Mouse (Mus musculus): ENCODE measurements around the gene Nxph3. TPM values are rescaled to one million over a fixed set of nuclear protein-coding genes. Genes with fewer than 3 reads are reported as not detected.
"Not testable (repeated sequence)": the region's sequence is repeated elsewhere in the genome, so short reads cannot be mapped to it uniquely, and the experiment has no call there.

The Nxph3 gene
- total RNA-seq, 2 experiments from 2014 or later: 3.4 to 12.0 TPM

DNA sequence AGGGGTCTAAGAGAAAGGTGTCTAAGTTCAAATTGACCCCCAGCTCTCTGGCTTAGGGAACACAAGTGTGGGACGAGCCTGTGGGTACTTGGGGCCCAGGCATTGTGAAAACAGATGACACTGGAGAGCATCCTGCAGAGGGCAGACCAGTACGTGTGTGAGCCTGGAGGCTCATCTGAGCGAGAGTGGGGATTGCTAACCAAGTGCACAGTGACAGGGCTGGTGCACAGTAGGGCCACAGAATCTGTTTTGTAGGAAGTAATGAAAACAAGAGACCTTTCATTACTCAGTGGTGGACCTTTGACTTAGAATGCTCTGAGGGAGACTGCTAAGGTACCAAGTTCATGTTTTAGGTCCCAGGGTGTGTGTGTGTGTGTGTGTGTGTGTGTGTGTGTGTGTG lies 5.6 kb upstream of the Nxph3 start:
- no peak for DNase-seq (ENCODE audit: low spot score in 2 of 2)

DNA sequence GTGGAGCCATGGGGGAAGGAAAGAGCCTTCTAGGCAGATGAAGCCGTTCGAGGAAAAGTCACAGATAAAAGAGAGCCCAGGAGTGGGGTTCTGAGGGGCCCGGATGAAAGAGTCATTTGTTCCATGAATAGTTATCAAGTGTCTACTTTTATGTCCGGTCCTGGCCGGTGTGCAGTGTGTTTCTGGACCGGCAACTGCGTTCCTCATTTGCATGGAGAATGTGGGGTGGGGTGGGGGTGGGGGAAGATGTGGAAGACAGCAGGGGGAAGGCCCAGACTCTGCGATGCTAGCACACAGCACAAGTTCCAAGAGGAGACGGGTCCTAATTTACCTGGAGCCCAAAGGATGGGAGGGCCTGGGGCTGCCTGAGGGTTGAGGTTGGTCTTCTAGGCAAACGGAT lies 4.9 kb upstream of the Nxph3 start:
- no peak for DNase-seq (ENCODE audit: low spot score in 2 of 2)

DNA sequence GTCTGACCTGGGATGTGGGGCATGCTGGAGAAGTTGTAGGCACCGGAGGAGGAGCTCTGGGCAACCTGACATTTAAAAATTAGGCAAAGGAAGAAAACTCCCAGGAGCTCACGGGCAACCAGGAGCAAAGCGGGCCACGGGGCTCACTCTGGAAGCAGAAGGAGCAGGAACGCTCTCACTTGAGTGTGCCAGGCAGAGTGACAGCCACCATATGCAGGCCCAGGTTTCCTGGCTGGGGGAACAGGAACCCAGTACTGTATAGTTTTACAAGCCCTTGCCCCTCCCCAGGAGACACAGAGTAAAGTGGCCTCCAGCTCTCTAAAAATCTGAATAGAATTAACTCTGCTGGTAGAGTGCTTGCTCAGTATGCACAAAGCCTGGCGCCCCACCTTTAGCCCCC lies 2.8 kb upstream of the Nxph3 start:
- no peak for DNase-seq (ENCODE audit: low spot score in 2 of 2)

DNA sequence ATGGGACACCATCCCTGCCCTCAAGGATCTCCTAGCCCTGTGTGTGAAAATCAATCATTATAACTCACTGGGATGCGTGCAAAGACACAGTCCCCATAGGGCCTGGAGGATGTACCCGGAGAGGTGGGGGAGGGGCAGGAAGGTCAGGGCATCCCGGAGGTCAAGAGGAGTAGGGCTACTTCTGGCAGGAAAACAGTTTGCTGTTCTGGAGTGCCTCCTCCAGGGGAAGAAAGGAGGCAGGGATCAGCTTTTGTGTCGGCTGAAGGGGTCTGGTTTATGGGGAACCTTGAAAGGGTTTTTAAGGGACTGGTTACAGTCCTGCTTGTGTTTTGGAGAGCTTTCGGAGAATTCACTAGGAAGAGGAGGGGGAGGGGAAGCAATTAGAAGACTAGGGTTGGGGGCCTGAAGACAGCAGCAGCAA lies 2.1 kb upstream of the Nxph3 start:
- DNase-seq (ENCODE audit: low spot score in 2 of 2): no peak

GRCm38 (mm10) chr11:95515376-95516323 lies 1.3 kb upstream of the Nxph3 start:
- no peak for DNase-seq (ENCODE audit: low spot score in 2 of 2)

GRCm38 (mm10) chr11:95513461-95514297 lies 691 bp downstream of the Nxph3 start:
- no peak for DNase-seq (ENCODE audit: low spot score in 2 of 2)

- no peak for DNase-seq (ENCODE audit: low spot score in 2 of 2)
These were observed 2.0 kb downstream of the Nxph3 start for GRCm38 (mm10) chr11:95512383-95512782.

DNA sequence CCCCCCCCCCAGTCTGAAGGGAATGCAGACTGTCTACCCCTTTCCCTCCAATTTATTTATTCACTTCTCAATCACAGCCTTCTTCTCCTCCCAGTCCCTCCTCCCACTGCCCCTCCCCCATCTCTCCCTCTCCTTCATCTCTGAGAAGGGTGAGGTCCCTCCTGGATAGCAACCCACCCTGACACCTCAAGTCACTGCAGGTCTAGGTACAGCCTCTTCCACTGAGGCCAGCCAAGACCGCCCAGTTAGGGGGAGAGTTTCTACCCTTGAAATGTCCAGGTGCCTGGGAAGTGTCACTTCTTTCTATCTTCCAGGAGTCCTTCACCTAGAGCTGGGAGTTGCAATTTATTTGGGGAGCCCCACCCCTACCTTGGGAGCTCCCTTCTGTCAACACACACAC lies 2.5 kb downstream of the Nxph3 start:
- DNase-seq (ENCODE audit: low spot score in 2 of 2): no peak

DNA sequence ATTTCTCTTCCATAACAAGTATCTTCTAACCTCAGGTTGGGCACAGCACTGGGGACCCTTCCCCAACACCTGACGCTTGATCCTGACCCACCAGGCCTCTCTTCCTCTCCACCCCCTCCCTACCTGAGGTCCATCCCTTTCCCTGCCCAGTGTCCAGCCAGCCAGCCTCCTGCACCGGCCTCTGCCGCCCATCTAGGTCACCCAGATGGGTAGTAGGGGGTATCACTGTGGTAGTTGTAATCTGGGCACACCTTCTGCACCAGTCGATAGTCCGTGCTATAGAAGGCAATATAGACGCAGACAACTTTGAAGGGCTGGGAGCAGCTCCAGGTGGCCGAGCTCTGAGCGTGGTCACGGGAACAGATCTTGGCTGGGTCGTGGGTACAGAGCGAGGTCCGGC lies 3.7 kb downstream of the Nxph3 start:
- DNase-seq (ENCODE audit: low spot score in 2 of 2): no peak

- no peak for DNase-seq (ENCODE audit: low spot score in 2 of 2)
These were observed 5.1 kb downstream of the Nxph3 start for GRCm38 (mm10) chr11:95509126-95509717.

DNA sequence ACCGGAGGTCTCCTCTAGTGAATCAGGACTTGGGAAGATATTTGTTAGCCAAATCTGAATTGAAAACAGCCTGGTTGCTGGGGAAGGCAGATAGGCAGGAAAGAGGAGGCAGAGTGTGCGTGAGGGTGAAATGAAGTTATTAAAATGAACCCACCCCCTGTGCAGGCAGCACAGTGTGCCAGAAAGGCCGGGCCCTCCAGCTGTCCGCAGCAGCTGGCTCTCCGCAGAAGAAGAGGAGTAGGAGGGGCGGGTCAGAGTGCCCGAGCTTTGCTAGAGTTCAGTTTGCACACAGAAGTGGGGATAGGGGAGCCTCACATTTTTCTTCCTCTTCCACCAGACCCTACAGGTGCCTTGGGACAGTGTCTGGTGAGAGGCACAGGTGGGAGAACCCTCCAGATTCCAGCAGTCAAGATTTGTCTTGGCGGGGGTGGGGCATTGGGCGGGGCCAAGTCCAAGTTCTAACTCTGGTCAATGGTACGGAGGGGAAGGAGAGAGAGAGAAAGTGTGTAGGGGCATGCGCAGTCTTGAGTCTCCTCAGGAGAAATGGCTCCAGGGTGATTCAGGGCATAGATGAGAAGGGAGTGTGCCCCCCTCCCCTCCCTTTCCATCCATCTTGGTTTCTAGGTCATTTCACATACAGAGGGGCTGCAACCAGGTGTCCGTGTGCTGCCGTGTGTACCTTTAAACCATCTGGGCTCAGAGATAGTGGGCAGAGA lies 6.0 kb downstream of the Nxph3 start:
- DNase-seq (ENCODE audit: low spot score in 2 of 2): no peak

DNA sequence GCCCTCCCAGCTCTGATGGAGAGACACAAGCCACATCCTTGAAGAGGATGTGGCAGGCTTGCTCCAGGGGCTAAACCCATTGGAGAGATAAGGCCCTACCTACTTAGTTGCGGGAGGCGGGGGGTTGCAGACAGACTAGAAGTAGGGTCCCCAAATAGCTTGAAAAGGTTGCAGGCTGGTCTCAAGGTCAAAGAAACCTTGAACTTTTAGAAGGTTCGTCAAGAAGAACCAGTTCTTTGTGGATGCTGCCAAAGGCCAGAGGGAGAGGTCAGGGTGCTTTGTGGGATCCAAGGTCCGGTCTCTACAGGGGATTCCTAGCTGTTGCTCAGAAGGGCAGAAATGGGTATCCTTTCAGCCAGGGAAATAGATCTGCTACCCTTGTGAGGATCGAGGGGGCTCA lies 6.6 kb downstream of the Nxph3 start:
- no peak for DNase-seq (ENCODE audit: low spot score in 2 of 2)

DNA sequence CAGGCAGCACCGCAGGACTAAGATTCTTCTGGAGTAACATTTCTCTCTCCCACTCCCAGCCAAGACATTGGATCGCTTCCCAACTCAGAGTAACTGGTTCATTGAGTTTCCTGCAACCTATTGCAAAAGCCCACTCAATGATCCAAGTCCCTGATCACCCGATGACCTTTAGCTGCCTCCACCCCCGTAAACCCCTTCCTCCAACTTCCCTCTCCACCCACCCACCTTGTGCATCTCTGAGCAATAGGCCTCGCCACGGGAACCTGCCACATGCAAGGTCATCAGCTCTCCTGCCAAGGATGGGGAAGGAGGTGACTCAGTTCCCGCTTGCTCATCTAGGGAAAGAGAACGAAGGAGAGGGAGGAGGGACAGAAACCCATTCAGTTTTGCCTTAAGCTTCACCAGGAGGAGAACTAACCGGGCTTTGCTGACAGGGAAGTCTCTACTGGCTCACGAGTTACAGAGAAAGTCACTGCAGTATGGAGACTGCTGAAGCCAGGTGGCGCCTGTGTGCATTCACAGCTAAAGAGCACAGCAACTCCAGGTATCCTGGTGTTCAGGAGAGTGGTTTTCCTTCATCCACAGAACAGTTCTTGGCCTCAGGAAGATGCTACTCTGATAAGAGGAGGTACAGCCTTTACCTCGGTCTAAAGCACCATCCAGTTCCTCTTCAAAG lies 7.2 kb downstream of the Nxph3 start:
- DNase-seq (ENCODE audit: low spot score in 2 of 2): no peak

- no peak for DNase-seq (ENCODE audit: low spot score in 2 of 2)
These were observed 10.1 kb downstream of the Nxph3 start for GRCm38 (mm10) chr11:95504271-95504731.

DNA sequence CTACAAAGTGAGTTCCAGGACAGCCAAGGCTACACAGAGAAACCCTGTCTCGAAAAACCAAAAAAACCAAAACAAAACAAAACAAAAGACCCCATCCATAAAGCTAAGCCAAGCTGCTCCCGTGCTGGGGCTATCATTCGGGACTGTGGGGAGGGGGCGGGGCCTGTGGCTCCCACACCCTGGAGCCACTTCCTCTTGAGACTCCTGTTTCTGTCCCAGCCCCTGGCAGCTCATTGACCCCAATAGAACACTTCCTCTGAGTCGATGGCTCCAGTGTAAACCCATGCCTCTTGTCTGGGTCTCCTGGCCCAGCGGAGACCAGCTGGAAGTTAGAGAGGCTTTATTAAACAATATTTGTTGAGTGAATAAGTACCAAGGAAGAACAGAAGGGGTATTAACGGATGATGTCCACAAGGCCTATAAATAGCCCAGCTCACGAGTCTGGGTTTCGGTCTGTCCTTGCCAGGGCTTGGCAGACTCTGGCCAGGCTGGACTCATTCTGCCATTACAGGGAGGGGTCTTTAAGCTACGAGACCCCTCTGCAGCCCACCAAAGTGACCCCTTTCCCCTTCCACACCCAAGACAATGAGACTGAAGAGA lies 10.7 kb downstream of the Nxph3 start:
- DNase-seq (ENCODE audit: low spot score in 2 of 2): no peak

GRCm38 (mm10) chr11:95501826-95502225 lies 12.5 kb downstream of the Nxph3 start:
- not testable (repeated sequence) for DNase-seq (ENCODE audit: low spot score in 2 of 2)

DNA sequence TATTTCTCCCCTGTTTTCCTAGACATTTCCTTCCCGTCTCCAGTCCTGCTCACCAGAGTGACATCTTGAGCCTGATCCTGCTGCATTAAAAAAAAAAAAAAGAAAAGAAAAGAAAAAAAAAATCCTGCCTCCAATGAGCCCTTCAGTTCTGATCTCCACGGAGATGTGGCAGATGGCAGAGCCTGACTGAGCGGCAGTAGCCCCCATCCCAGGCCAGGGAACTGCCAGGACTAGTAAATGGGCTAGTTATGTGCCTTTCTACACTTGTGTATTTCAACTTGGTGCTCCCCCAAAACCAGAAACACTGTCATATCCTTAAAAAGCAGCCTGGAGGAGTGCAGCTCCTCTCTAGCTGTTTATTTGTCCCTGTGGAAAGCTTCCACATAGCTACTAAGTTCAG lies 13.5 kb downstream of the Nxph3 start:
- no peak for DNase-seq (ENCODE audit: low spot score in 2 of 2)

GRCm38 (mm10) chr11:95500412-95500811 lies 14.0 kb downstream of the Nxph3 start:
- DNase-seq (ENCODE audit: low spot score in 2 of 2): no peak

- DNase-seq (ENCODE audit: low spot score in 2 of 2): no peak
These were observed 16.4 kb downstream of the Nxph3 start for GRCm38 (mm10) chr11:95497921-95498320.

DNA sequence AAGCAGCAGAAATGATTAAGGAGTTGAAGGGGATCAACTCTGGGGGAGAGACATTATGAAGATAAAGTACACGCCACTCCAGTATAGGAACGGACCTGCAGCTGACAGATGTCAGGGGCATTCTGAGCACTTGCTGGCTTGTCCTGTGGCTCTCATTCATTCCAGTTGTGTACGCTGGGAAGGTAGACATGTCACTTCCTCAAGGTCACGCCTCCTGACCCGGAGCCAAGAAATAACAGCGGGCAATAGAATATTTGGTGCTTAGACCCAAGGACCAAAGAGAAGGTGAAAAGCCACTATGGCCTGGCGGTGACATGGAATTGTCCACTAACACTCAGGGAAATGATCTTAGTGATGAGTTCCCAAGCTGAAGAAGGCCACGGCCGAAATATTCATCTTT lies 18.5 kb downstream of the Nxph3 start:
- no peak for DNase-seq (ENCODE audit: low spot score in 2 of 2)
